Mouse (Mus musculus): ENCODE data around the gene Hist2h3c1. TPM values are rescaled to one million over a fixed set of nuclear protein-coding genes. Genes with fewer than 3 reads are reported as not detected.
"Not testable (repeated sequence)": the region's sequence is repeated elsewhere in the genome, so short reads cannot be mapped to it uniquely, and the experiment has no call there.

Hist2h3c1 gene
- total RNA-seq, 2 experiments from 2014 or later, result not detected

GRCm38 (mm10) chr3:96234914-96235313, 11.6 kb upstream of the Hist2h3c1 start:
- DNase-seq (ENCODE audit: low spot score in 2 of 2), result no peak

GRCm38 (mm10) chr3:96235836-96236235, 10.6 kb upstream of the Hist2h3c1 start:
- no peak for DNase-seq (ENCODE audit: low spot score in 2 of 2)

- DNase-seq (ENCODE audit: low spot score in 2 of 2), result no peak
Observed at GRCm38 (mm10) chr3:96236834-96237334, 9.6 kb upstream of the Hist2h3c1 start.

- no peak for DNase-seq (ENCODE audit: low spot score in 2 of 2)
Observed at GRCm38 (mm10) chr3:96237335-96237903, 9.1 kb upstream of the Hist2h3c1 start.

GRCm38 (mm10) chr3:96237904-96238511, 8.5 kb upstream of the Hist2h3c1 start:
- no peak for DNase-seq (ENCODE audit: low spot score in 2 of 2)

- DNase-seq (ENCODE audit: low spot score in 2 of 2), result peak in 1 of 2 experiments; percentile 45
Observed at GRCm38 (mm10) chr3:96238954-96239793, 7.3 kb upstream of the Hist2h3c1 start, which contains the start of gene Hist2h3c2. Hist2h3c2 (minus strand) TSS chr3:96239127.

- peak; percentile 94 to 98 for DNase-seq (ENCODE audit: low spot score in 2 of 2)
Observed at GRCm38 (mm10) chr3:96239949-96240798, 6.3 kb upstream of the Hist2h3c1 start, which contains the start of gene Hist2h2aa2. Hist2h2aa2 (minus strand) TSS chr3:96240276.

GRCm38 (mm10) chr3:96240799-96241197, 5.7 kb upstream of the Hist2h3c1 start:
- no peak for DNase-seq (ENCODE audit: low spot score in 2 of 2)

GRCm38 (mm10) chr3:96243921-96244572, 2.4 kb upstream of the Hist2h3c1 start:
- DNase-seq (ENCODE audit: low spot score in 2 of 2), result no peak

GRCm38 (mm10) chr3:96245003-96245886, 1.2 kb upstream of the Hist2h3c1 start, which contains the start of gene Hist2h2aa1:
Hist2h2aa1 (plus strand) TSS chr3:96245497.
- peak; percentile 86 to 90 for DNase-seq (ENCODE audit: low spot score in 2 of 2)

- not testable (repeated sequence) for DNase-seq (ENCODE audit: low spot score in 2 of 2)
Observed at GRCm38 (mm10) chr3:96246018-96246417, 467 bp upstream of the Hist2h3c1 start.

GRCm38 (mm10) chr3:96247356-96248140, 1.1 kb downstream of the Hist2h3c1 start:
- no peak for DNase-seq (ENCODE audit: low spot score in 2 of 2)

- DNase-seq (ENCODE audit: low spot score in 2 of 2), result no peak
Observed at GRCm38 (mm10) chr3:96248141-96249033, 1.9 kb downstream of the Hist2h3c1 start.

- no peak for DNase-seq (ENCODE audit: low spot score in 2 of 2)
Observed at GRCm38 (mm10) chr3:96249034-96249345, 2.5 kb downstream of the Hist2h3c1 start.

GRCm38 (mm10) chr3:96250890-96251289, 4.4 kb downstream of the Hist2h3c1 start:
- no peak for DNase-seq (ENCODE audit: low spot score in 2 of 2)

GRCm38 (mm10) chr3:96251787-96252186, 5.3 kb downstream of the Hist2h3c1 start:
- DNase-seq (ENCODE audit: low spot score in 2 of 2), result no peak

GRCm38 (mm10) chr3:96254683-96255355, 8.3 kb downstream of the Hist2h3c1 start:
- no peak for DNase-seq (ENCODE audit: low spot score in 2 of 2)
